Mouse (Mus musculus): ENCODE measurements around the gene Pxdn.

Gene Pxdn

GRCm38 (mm10) chr12:30023491-30023890 lies 86.1 kb downstream of the Pxdn start:
- no peak for DNase-seq (ENCODE audit: extremely low spot score, low read depth, low spot score)

GRCm38 (mm10) chr12:30024264-30024825 lies 86.9 kb downstream of the Pxdn start:
- DNase-seq (ENCODE audit: extremely low spot score, low read depth, low spot score): no peak

- DNase-seq (ENCODE audit: extremely low spot score, low read depth, low spot score): no peak
Observed at GRCm38 (mm10) chr12:30027721-30028340, 90.4 kb downstream of the Pxdn start.

- DNase-seq (ENCODE audit: extremely low spot score, low read depth, low spot score): no peak
Observed at GRCm38 (mm10) chr12:30029111-30029510, 91.7 kb downstream of the Pxdn start.

GRCm38 (mm10) chr12:30030571-30030970 lies 93.2 kb downstream of the Pxdn start:
- DNase-seq (ENCODE audit: extremely low spot score, low read depth, low spot score): no peak

- no peak for DNase-seq (ENCODE audit: extremely low spot score, low read depth, low spot score)
Observed at GRCm38 (mm10) chr12:30034681-30035080, 97.3 kb downstream of the Pxdn start.

GRCm38 (mm10) chr12:30035406-30035805 lies 98.0 kb downstream of the Pxdn start:
- no peak for DNase-seq (ENCODE audit: extremely low spot score, low read depth, low spot score)

- no peak for DNase-seq (ENCODE audit: extremely low spot score, low read depth, low spot score)
Observed at GRCm38 (mm10) chr12:30035841-30036568, 98.6 kb downstream of the Pxdn start.

- no peak for DNase-seq (ENCODE audit: extremely low spot score, low read depth, low spot score)
Observed at GRCm38 (mm10) chr12:30036569-30037055, 99.2 kb downstream of the Pxdn start.

- no peak for DNase-seq (ENCODE audit: extremely low spot score, low read depth, low spot score)
Observed at GRCm38 (mm10) chr12:30039565-30039964, 102.2 kb downstream of the Pxdn start.

GRCm38 (mm10) chr12:30040150-30040549 lies 102.7 kb downstream of the Pxdn start:
- no peak for DNase-seq (ENCODE audit: extremely low spot score, low read depth, low spot score)

- no peak for DNase-seq (ENCODE audit: extremely low spot score, low read depth, low spot score)
Observed at GRCm38 (mm10) chr12:30048848-30049247, 111.4 kb downstream of the Pxdn start.

- no peak for DNase-seq (ENCODE audit: extremely low spot score, low read depth, low spot score)
Observed at GRCm38 (mm10) chr12:30049818-30050217, 112.4 kb downstream of the Pxdn start.

GRCm38 (mm10) chr12:30050235-30050634 lies 112.8 kb downstream of the Pxdn start:
- no peak for DNase-seq (ENCODE audit: extremely low spot score, low read depth, low spot score)

- DNase-seq (ENCODE audit: extremely low spot score, low read depth, low spot score): no peak
Observed at GRCm38 (mm10) chr12:30054761-30055540, 117.5 kb downstream of the Pxdn start.

- DNase-seq (ENCODE audit: extremely low spot score, low read depth, low spot score): no peak
Observed at GRCm38 (mm10) chr12:30058044-30058443, 120.6 kb downstream of the Pxdn start.

GRCm38 (mm10) chr12:30061503-30062117 lies 124.2 kb downstream of the Pxdn start:
- no peak for DNase-seq (ENCODE audit: extremely low spot score, low read depth, low spot score)

GRCm38 (mm10) chr12:30062118-30062505 lies 124.7 kb downstream of the Pxdn start:
- no peak for DNase-seq (ENCODE audit: extremely low spot score, low read depth, low spot score)
